Mouse (Mus musculus) limb, embryonic 10.5 days (tissue): Measurements from ENCODE around the gene Tapbp. TPM values are rescaled to one million over a fixed set of nuclear protein-coding genes. Genes with fewer than 3 reads are reported as not detected.

Experiments
- DNase-seq: peaks from one replicate; pipeline ENCODE4 v3.0.0-alpha.2; 2017; ENCODE audit warnings: low spot score
- H3K27ac ChIP-seq: fragments of 300-500 bp; sonication (generic); 2 replicates; pipeline ENCODE4 v1.5.1; 2016; ENCODE audit warnings: mild to moderate bottlenecking
- H3K27me3 ChIP-seq: fragments of 300-500 bp; sonication (generic); 2 replicates; pipeline ENCODE4 v1.6.1; 2016; ENCODE audit warnings: low read depth, mild to moderate bottlenecking; ENCODE audit not compliant: poor library complexity, severe bottlenecking
- H3K36me3 ChIP-seq: fragments of 300-500 bp; sonication (generic); 2 replicates; pipeline ENCODE4 v1.6.1; 2016; ENCODE audit warnings: mild to moderate bottlenecking, moderate library complexity
- H3K4me1 ChIP-seq: fragments of 300-500 bp; sonication (generic); 2 replicates; pipeline ENCODE4 v1.6.1; 2016
- H3K4me3 ChIP-seq: fragments of 300-500 bp; sonication (generic); 2 replicates; pipeline ENCODE4 v1.5.1; 2016; ENCODE audit warnings: mild to moderate bottlenecking, moderate library complexity
- H3K9me3 ChIP-seq: fragments of 300-500 bp; sonication (generic); replicated peaks from 2 replicates; pipeline ENCODE4 v1.6.1; 2016; ENCODE audit warnings: mild to moderate bottlenecking
- WGBS: fragments of 180-500 bp; shearing (Covaris S2); methylation state at CpG from one replicate; pipeline ENCODE4 v1.1.7; 2016; 5-methylcytosine and 5-hydroxymethylcytosine counted together
- microRNA-seq: library from miRNA; unstranded; fragments of <30 nt; microRNA quantifications from one replicate; pipeline ENCODE4, GENCODE M21; 2017
- polyA plus RNA-seq: library from polyadenylated mRNA; unstranded; fragments of >200 nt; fragmentation: Nextera tagmentation; extraction: Ambion mirVana; gene quantifications from 2 replicates; pipeline ENCODE4 v1.2.1, GENCODE M21; 2016

Tapbp gene
- polyA plus RNA-seq, 1 experiment from 2014 or later, result 16.0 TPM

GRCm38 (mm10) chr17:33978631-33979031 is 62.9 kb downstream of the Tapbp start:
- Histone ChIP-seq H3K4me1 (peaks cover 29% of the 10 kb centered on the region), H3K36me3 (no peaks in the 10 kb centered on the region), H3K9me3 (no peaks in the 10 kb centered on the region), H3K27ac (peak overlapping the region; percentile 46; the same call in 1 of the 2 replicates), H3K27me3 (peaks cover 50% of the 10 kb centered on the region), H3K4me3 (peak overlapping the region; percentile 53)
- under 1% methylated on average over 17 of the region's 17 CpGs for WGBS
- peak; percentile 42 for DNase-seq

Small RNA genes lying within 50 kb of the gene (microRNA-seq; reads per million reads assigned to microRNA genes)
- not detected for gene Gm27740

Other genes with a start within 250 kb of the Tapbp start
- 481 and 555 TPM in 2 replicates for gene Hnrnpm, start 229.0 kb upstream of the Tapbp start, polyA plus RNA-seq
- 30.1 and 32.5 TPM in 2 replicates for gene March2, start 197.2 kb upstream of the Tapbp start, polyA plus RNA-seq
- gene Rab11b, start 155.4 kb upstream of the Tapbp start, polyA plus RNA-seq, result 325 and 350 TPM in 2 replicates
- gene Angptl4, start 134.1 kb upstream of the Tapbp start, polyA plus RNA-seq, result 30.2 and 38.9 TPM in 2 replicates
- gene Kank3, start 105.4 kb upstream of the Tapbp start, polyA plus RNA-seq, result 24.8 and 28.5 TPM in 2 replicates
- 867 and 991 TPM in 2 replicates for gene Rps28, start 91.3 kb upstream of the Tapbp start, polyA plus RNA-seq
- gene Ndufa7, start 91.3 kb upstream of the Tapbp start, polyA plus RNA-seq, result 497 and 518 TPM in 2 replicates
- gene Cd320, start 72.8 kb upstream of the Tapbp start, polyA plus RNA-seq, result 98.2 and 119 TPM in 2 replicates
- not detected in 2 replicates for gene Gm7029, start 42.1 kb upstream of the Tapbp start, polyA plus RNA-seq
- 5.9 and 6.6 TPM in 2 replicates for gene Kifc1, start 25.2 kb upstream of the Tapbp start, polyA plus RNA-seq
- gene Platr17, start 10.8 kb upstream of the Tapbp start, polyA plus RNA-seq, result 0.20 and 0.38 TPM in 2 replicates
- gene Daxx, start 6.5 kb upstream of the Tapbp start, polyA plus RNA-seq, result 88.1 and 92.2 TPM in 2 replicates
- gene Zbtb22, start within 50 bp of the Tapbp start, polyA plus RNA-seq, result 20.2 and 23.2 TPM in 2 replicates
- 43.2 and 43.9 TPM in 2 replicates for gene Rgl2, start 13.6 kb downstream of the Tapbp start, polyA plus RNA-seq
- gene Pfdn6, start 24.4 kb downstream of the Tapbp start, polyA plus RNA-seq, result 212 and 258 TPM in 2 replicates
- 61.7 and 78.2 TPM in 2 replicates for gene Wdr46, start 24.8 kb downstream of the Tapbp start, polyA plus RNA-seq
- 2.9 and 3.9 TPM in 2 replicates for gene B3galt4, start 35.6 kb downstream of the Tapbp start, polyA plus RNA-seq
- 49.8 and 50.3 TPM in 2 replicates for gene Vps52, start 39.9 kb downstream of the Tapbp start, polyA plus RNA-seq
- 1,605 and 1,760 TPM in 2 replicates for gene Rps18, start 40.1 kb downstream of the Tapbp start, polyA plus RNA-seq
- gene H2-K1, start 84.4 kb downstream of the Tapbp start, polyA plus RNA-seq, result 2.9 and 4.7 TPM in 2 replicates
- gene Ring1, start 108.8 kb downstream of the Tapbp start, polyA plus RNA-seq, result 11.8 and 15.0 TPM in 2 replicates
- gene H2-Ke6, start 112.2 kb downstream of the Tapbp start, polyA plus RNA-seq, result 25.9 and 33.7 TPM in 2 replicates
- gene Slc39a7, start 115.8 kb downstream of the Tapbp start, polyA plus RNA-seq, result 196 TPM in 2 replicates
- 49.9 and 51.0 TPM in 2 replicates for gene Rxrb, start 115.9 kb downstream of the Tapbp start, polyA plus RNA-seq
- gene Col11a2, start 123.5 kb downstream of the Tapbp start, polyA plus RNA-seq, result 0.43 and 2.5 TPM in 2 replicates
- gene H2-Oa, start 176.4 kb downstream of the Tapbp start, polyA plus RNA-seq, result 0.31 and 0.66 TPM in 2 replicates
- gene H2-DMa, start 203.6 kb downstream of the Tapbp start, polyA plus RNA-seq, result 4.2 and 5.3 TPM in 2 replicates
- 140 and 145 TPM in 2 replicates for gene Brd2, start 206.7 kb downstream of the Tapbp start, polyA plus RNA-seq
- 0.18 and 0.40 TPM in 2 replicates for gene H2-DMb2, start 227.4 kb downstream of the Tapbp start, polyA plus RNA-seq
- gene H2-DMb1, start 237.2 kb downstream of the Tapbp start, polyA plus RNA-seq, result 0.18 and 0.51 TPM in 2 replicates